Mouse (Mus musculus) lung, embryonic 14.5 days (tissue): ENCODE measurements at regions not wholly inside any gene's neighbourhood (a gene's known extent, or its start where the extent isn't known, plus 50 kb on each side); places are given as distances from the start of the nearest gene placed in this dataset.
A peak's percentile ranks its signal among the peaks of the same experiment; 100 is the strongest.

Source experiments
- ATAC-seq: fragments of 200-750 bp; cut with Nextera tagmentation; 2 replicates; pipeline ENCODE4 v1.8.0; 2017; ENCODE audit warnings: mild to moderate bottlenecking, moderate TSS enrichment, moderate library complexity; ENCODE audit not compliant: insufficient read depth
- DNase-seq: peaks from one replicate; pipeline ENCODE4 v3.0.0-alpha.2; 2015
- H3K27ac ChIP-seq: fragments of 300-500 bp; sonication (generic); 2 replicates; pipeline ENCODE4 v1.5.1; 2014; ENCODE audit warnings: low read depth, mild to moderate bottlenecking, moderate library complexity
- H3K27me3 ChIP-seq: fragments of 300-500 bp; sonication (generic); 2 replicates; pipeline ENCODE4 v1.6.1; 2014; ENCODE audit warnings: low read length, control low read depth; ENCODE audit not compliant: insufficient read depth
- H3K36me3 ChIP-seq: fragments of 300-500 bp; sonication (generic); 2 replicates; pipeline ENCODE4 v1.6.1; 2014; ENCODE audit warnings: control low read depth; ENCODE audit not compliant: insufficient read depth
- H3K4me1 ChIP-seq: fragments of 300-500 bp; sonication (generic); 2 replicates; pipeline ENCODE4 v1.6.1; 2014; ENCODE audit warnings: antibody characterized with exemption, control low read depth; ENCODE audit not compliant: insufficient read depth
- H3K4me2 ChIP-seq: fragments of 300-500 bp; sonication (generic); 2 replicates; pipeline ENCODE4 v1.6.1; 2014; ENCODE audit warnings: mild to moderate bottlenecking
- H3K4me3 ChIP-seq: fragments of 300-500 bp; sonication (generic); 2 replicates; pipeline ENCODE4 v1.5.1; 2014; ENCODE audit warnings: low read depth, low read length
- H3K9ac ChIP-seq: fragments of 300-500 bp; sonication (generic); 2 replicates; pipeline ENCODE4 v1.6.1; 2014
- H3K9me3 ChIP-seq: fragments of 300-500 bp; sonication (generic); 2 replicates; pipeline ENCODE4 v1.6.1; 2016; ENCODE audit warnings: low read depth, low read length, control low read depth
- CTCF ChIP-seq: IDR thresholded peaks from 2 replicates; pipeline ENCODE4 v1.5.1; 2016; ENCODE audit warnings: antibody characterized with exemption, low read depth
- WGBS: fragments of 180-500 bp; shearing (Covaris S2); extraction: QIAGEN DNeasy Blood & Tissue Kit; methylation state at CpG from one replicate; pipeline ENCODE4 v1.1.7; 2014; 5-methylcytosine and 5-hydroxymethylcytosine counted together

GRCm38 (mm10) chr12:99627201-99627897, 64.0 kb upstream of the Foxn3 start:
- DNase-seq, result peak; percentile 36
- 1% methylated on average over 40 of the region's 40 CpGs for WGBS

GRCm38 (mm10) chr12:99626147-99626546, 62.8 kb upstream of the Foxn3 start:
- DNase-seq (no peak), ATAC-seq (no peak)
- TF ChIP-seq CTCF, result no peak
- Histone ChIP-seq H3K27me3 (no peaks in the 10 kb centered on the region), H3K4me2 (no peak overlapping the region), H3K9me3 (no peaks in the 10 kb centered on the region), H3K36me3 (no peaks in the 10 kb centered on the region), H3K27ac (no peak overlapping the region), H3K9ac (no peak overlapping the region), H3K4me1 (0 out of 2 replicates have a peak, but pooled peaks cover 4% of the 10 kb centered on the region), H3K4me3 (no peak overlapping the region)
- 81% methylated on average over 4 of the region's 4 CpGs for WGBS

More at GRCm38 (mm10) chr12:99627201-99627897, 64.0 kb upstream of the Foxn3 start:
- Histone ChIP-seq H3K36me3 (no peaks in the 10 kb centered on the region), H3K4me1 (0 out of 2 replicates have a peak, but pooled peaks cover 4% of the 10 kb centered on the region), H3K27me3 (no peaks in the 10 kb centered on the region), H3K4me2 (peak overlapping the region; percentile 83), H3K9me3 (no peaks in the 10 kb centered on the region), H3K9ac (peak overlapping the region; percentile 47), H3K4me3 (peak overlapping the region; percentile 64), H3K27ac (no peak overlapping the region)
- ATAC-seq, result peak; percentile 15; the same call in 1 of the 2 replicates
- no peak for TF ChIP-seq CTCF

- Histone ChIP-seq H3K4me2 (no peak overlapping the region), H3K4me1 (0 out of 2 replicates have a peak, but pooled peaks cover 4% of the 10 kb centered on the region), H3K9me3 (no peaks in the 10 kb centered on the region), H3K36me3 (no peaks in the 10 kb centered on the region), H3K4me3 (no peak overlapping the region), H3K27ac (no peak overlapping the region), H3K27me3 (no peaks in the 10 kb centered on the region), H3K9ac (no peak overlapping the region)
- no peak for TF ChIP-seq CTCF
- ATAC-seq, result no peak
- DNase-seq, result no peak
- WGBS, result 58% methylated on average over 9 of the region's 9 CpGs
Observed at GRCm38 (mm10) chr12:99625094-99625493, 61.7 kb upstream of the Foxn3 start.

- Histone ChIP-seq H3K4me1 (no peaks in the 10 kb centered on the region), H3K4me2 (no peak overlapping the region), H3K9me3 (no peaks in the 10 kb centered on the region), H3K36me3 (no peaks in the 10 kb centered on the region), H3K9ac (no peak overlapping the region), H3K27ac (no peak overlapping the region), H3K4me3 (no peak overlapping the region), H3K27me3 (no peaks in the 10 kb centered on the region)
- 76% methylated on average over 2 of the region's 2 CpGs for WGBS
- no peak for ATAC-seq
- no peak for TF ChIP-seq CTCF
- no peak for DNase-seq
Observed at GRCm38 (mm10) chr12:99622238-99622637, 58.9 kb upstream of the Foxn3 start.

- Histone ChIP-seq H3K27me3 (no peaks in the 10 kb centered on the region), H3K27ac (no peak overlapping the region), H3K4me3 (no peak overlapping the region), H3K4me2 (no peak overlapping the region), H3K9ac (no peak overlapping the region), H3K4me1 (no peaks in the 10 kb centered on the region), H3K36me3 (no peaks in the 10 kb centered on the region), H3K9me3 (no peaks in the 10 kb centered on the region)
- WGBS, result 81% methylated on average over 14 of the region's 14 CpGs
- no peak for TF ChIP-seq CTCF
- ATAC-seq, result no peak
- no peak for DNase-seq
Observed at GRCm38 (mm10) chr12:99617241-99617804, 53.9 kb upstream of the Foxn3 start.

GRCm38 (mm10) chr12:99614420-99614819, 51.0 kb upstream of the Foxn3 start:
- ATAC-seq (no peak), DNase-seq (no peak)
- Histone ChIP-seq H3K9ac (no peak overlapping the region), H3K27ac (no peak overlapping the region), H3K4me3 (no peak overlapping the region), H3K36me3 (no peaks in the 10 kb centered on the region), H3K4me1 (no peaks in the 10 kb centered on the region), H3K4me2 (no peak overlapping the region), H3K27me3 (no peaks in the 10 kb centered on the region), H3K9me3 (no peaks in the 10 kb centered on the region)
- no peak for TF ChIP-seq CTCF
- WGBS, result 58% methylated on average over 6 of the region's 6 CpGs
